Mouse (Mus musculus) MEL (cell line): ENCODE results near the gene Bad. TPM values are rescaled to one million over a fixed set of nuclear protein-coding genes. Genes with fewer than 3 reads are reported as not detected.

ENCODE experiments used
- DNase-seq: peaks from one replicate; pipeline ENCODE4 v3.0.0; 2011; ENCODE audit warnings: low read depth, low spot score
- H3K27ac ChIP-seq: 2 replicates; pipeline ENCODE4 v1.5.1; 2012; ENCODE audit warnings: low read depth, mild to moderate bottlenecking, control low read depth, low read length, moderate library complexity; ENCODE audit not compliant: control insufficient read depth
- H3K27me3 ChIP-seq, 2 experiments: fragments of 150-350 bp in 1 of 2; sonication (generic) in 1 of 2; 2 replicates each; pipeline ENCODE4 v1.6.1; 2012; ENCODE audit warnings: low read length in 2 of 2, mild to moderate bottlenecking in 2 of 2, improper control_type of control experiment in 1 of 2, moderate library complexity in 1 of 2; ENCODE audit not compliant: insufficient read depth in 2 of 2, control insufficient read depth in 1 of 2
- H3K36me3 ChIP-seq, 2 experiments: 2 replicates each; pipeline ENCODE4 v1.6.1; 2012 to 2014; ENCODE audit warnings: low read length in 2 of 2, improper control_type of control experiment in 1 of 2, inconsistent platforms in 1 of 2, mild to moderate bottlenecking in 1 of 2; ENCODE audit not compliant: insufficient read depth in 2 of 2, control insufficient read depth in 1 of 2
- H3K4me1 ChIP-seq, 2 experiments: fragments of 150-350 bp in 1 of 2; sonication (generic) in 1 of 2; 2 replicates each; pipeline ENCODE4 v1.6.1; 2012; ENCODE audit warnings: low read length in 2 of 2, improper control_type of control experiment in 1 of 2, mild to moderate bottlenecking in 1 of 2; ENCODE audit not compliant: insufficient read depth in 2 of 2, control insufficient read depth in 1 of 2
- H3K4me3 ChIP-seq, 2 experiments: fragments of 150-350 bp in 1 of 2; sonication (generic) in 1 of 2; 2 replicates each; pipeline ENCODE4 v1.5.1; 2012; ENCODE audit warnings: low read depth in 2 of 2, low read length in 2 of 2, mild to moderate bottlenecking in 2 of 2, moderate library complexity in 2 of 2, control low read depth in 1 of 2, improper control_type of control experiment in 1 of 2; ENCODE audit not compliant: control insufficient read depth in 1 of 2, insufficient read depth in 1 of 2
- H3K79me2 ChIP-seq: 2 replicates; pipeline ENCODE4 v1.6.1; 2012; ENCODE audit warnings: mild to moderate bottlenecking, low read length, moderate library complexity; ENCODE audit not compliant: control insufficient read depth, poor library complexity, insufficient read depth
- H3K9ac ChIP-seq: 2 replicates; pipeline ENCODE4 v1.6.1; 2012; ENCODE audit warnings: low read depth, mild to moderate bottlenecking, control low read depth, low read length, moderate library complexity; ENCODE audit not compliant: control insufficient read depth, poor library complexity, severe bottlenecking
- H3K9me3 ChIP-seq: fragments of 150-350 bp; sonication (generic); replicated peaks from 2 replicates; pipeline ENCODE4 v1.6.1; 2012; ENCODE audit warnings: mild to moderate bottlenecking, low read length, improper control_type of control experiment, moderate library complexity; ENCODE audit not compliant: insufficient read depth
- E2F4 ChIP-seq: IDR thresholded peaks from 2 replicates; pipeline ENCODE4 v1.6.1; 2011; ENCODE audit warnings: low read depth, low read length, improper control_type of control experiment, borderline replicate concordance
- EP300 ChIP-seq, 2 experiments: IDR thresholded peaks; 2 replicates each; pipeline ENCODE4 v1.6.1; 2011; ENCODE audit warnings: improper control_type of control experiment in 2 of 2, low read length in 2 of 2, low read depth in 1 of 2, mild to moderate bottlenecking in 1 of 2
- ETS1 ChIP-seq: IDR thresholded peaks from 2 replicates; pipeline ENCODE4 v1.6.1; 2012; ENCODE audit warnings: low read depth, mild to moderate bottlenecking, inconsistent platforms, low read length, improper control_type of control experiment, moderate library complexity
- GABPA ChIP-seq: IDR thresholded peaks from 2 replicates; pipeline ENCODE4 v1.6.1; 2012; ENCODE audit warnings: low read depth, mild to moderate bottlenecking, inconsistent platforms, low read length, improper control_type of control experiment, moderate library complexity
- MAFK ChIP-seq: IDR thresholded peaks from 2 replicates; pipeline ENCODE4 v1.6.1; 2011; ENCODE audit warnings: low read depth, mild to moderate bottlenecking, low read length, improper control_type of control experiment, borderline replicate concordance
- MAX ChIP-seq: IDR thresholded peaks from 2 replicates; pipeline ENCODE4 v1.6.1; 2011; ENCODE audit warnings: low read length, improper control_type of control experiment
- MEF2A ChIP-seq: IDR thresholded peaks from 2 replicates; pipeline ENCODE4 v1.6.1; 2014; ENCODE audit warnings: low read depth, mild to moderate bottlenecking, inconsistent platforms, low read length, improper control_type of control experiment; ENCODE audit not compliant: poor library complexity, insufficient replicate concordance, severe bottlenecking; ENCODE audit errors: extremely low read depth
- MYB ChIP-seq: IDR thresholded peaks from 2 replicates; pipeline ENCODE4 v1.6.1; 2011; ENCODE audit warnings: mild to moderate bottlenecking, low read depth, low read length, improper control_type of control experiment
- MYC ChIP-seq: IDR thresholded peaks from 2 replicates; pipeline ENCODE4 v1.6.1; 2011; ENCODE audit warnings: low read depth, mild to moderate bottlenecking, low read length, improper control_type of control experiment, moderate library complexity
- NELFE ChIP-seq: IDR thresholded peaks from 2 replicates; pipeline ENCODE4 v1.6.1; 2011; ENCODE audit warnings: low read depth, low read length, improper control_type of control experiment
- NRF1 ChIP-seq: IDR thresholded peaks from 2 replicates; pipeline ENCODE4 v1.6.1; 2014; ENCODE audit warnings: low read depth, mild to moderate bottlenecking, inconsistent platforms, low read length, improper control_type of control experiment, moderate library complexity; ENCODE audit not compliant: poor library complexity, insufficient read depth, severe bottlenecking
- TAL1 ChIP-seq: IDR thresholded peaks from 2 replicates; pipeline ENCODE4 v1.6.1; 2012; ENCODE audit warnings: mild to moderate bottlenecking, inconsistent platforms, low read length, moderate library complexity, mixed read lengths
- TBP ChIP-seq: IDR thresholded peaks from 2 replicates; pipeline ENCODE4 v1.8.0; 2011; ENCODE audit warnings: low read depth, low read length, improper control_type of control experiment
- USF1 ChIP-seq: IDR thresholded peaks from 2 replicates; pipeline ENCODE4 v1.6.1; 2014; ENCODE audit warnings: low read depth, mild to moderate bottlenecking, inconsistent platforms, low read length, improper control_type of control experiment, moderate library complexity
- ZMIZ1 ChIP-seq: IDR thresholded peaks from 2 replicates; pipeline ENCODE4 v1.6.1; 2012; ENCODE audit warnings: low read depth, mild to moderate bottlenecking, inconsistent platforms, low read length, improper control_type of control experiment, moderate library complexity
- polyA plus RNA-seq, 2 experiments: library from polyadenylated mRNA; stranded (reverse) in 1 of 2; unstranded in 1 of 2; fragments of >175 nt in 1 of 2; fragments of >200 nt in 1 of 2; gene quantifications; 2 replicates each; pipeline versions ENCODE4 v1.2.1 to v1.2.4; 2012; ENCODE audit warnings: low replicate concordance in 2 of 2, low read depth in 1 of 2; ENCODE audit not compliant: insufficient read length in 2 of 2, insufficient read depth in 1 of 2, missing spikeins in 1 of 2
- total RNA-seq: library from RNA; depleted of rRNA; stranded (reverse); fragments of 300-350 nt; gene quantifications from 2 replicates; pipeline ENCODE4 v1.2.3, GENCODE M21; 2012

The Bad gene
- total and polyA plus RNA-seq, 3 experiments: 51.7 to 69.7 TPM; not detected in 1

DNA sequence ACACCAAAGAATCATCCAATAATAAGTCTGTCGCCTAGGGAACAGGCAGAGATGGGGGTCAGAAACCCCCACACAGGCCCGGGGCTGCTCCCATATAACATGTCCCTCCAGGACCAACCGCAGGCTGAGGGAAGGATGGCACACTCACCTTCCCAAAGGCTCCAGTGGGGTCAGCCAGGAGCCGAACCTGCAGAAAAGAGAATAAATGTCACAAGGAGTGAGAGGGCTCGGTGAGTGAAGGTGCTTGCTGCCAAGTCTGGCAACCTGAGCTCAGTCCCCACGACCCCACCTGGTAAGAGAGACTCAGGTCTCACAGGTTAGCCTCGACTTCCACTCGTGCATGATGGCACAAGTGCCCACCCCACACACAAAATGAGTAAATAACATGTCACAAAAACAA is 34.6 kb upstream of the Bad start:
- Histone ChIP-seq H3K27ac (no peak overlapping the region), H3K9ac (no peak overlapping the region), H3K36me3 (peaks cover 0 to 10% of the 10 kb centered on the region in 2 experiments), H3K79me2 (peaks cover 30% of the 10 kb centered on the region), H3K27me3 (no peaks in the 10 kb centered on the region), H3K4me1 (peaks cover 0 to 8% of the 10 kb centered on the region in 2 experiments; a peak in 2 of 4 replicates), H3K4me3 (no peak overlapping the region), H3K9me3 (no peaks in the 10 kb centered on the region)
- TF ChIP-seq MYB: no peak
- TF ChIP-seq TAL1: no peak
- no peak for TF ChIP-seq MAFK
- TF ChIP-seq NELFE: no peak
- TF ChIP-seq ZMIZ1: no peak
- TF ChIP-seq E2F4: no peak
- TF ChIP-seq MEF2A: no peak
- TF ChIP-seq USF1: no peak
- no peak for TF ChIP-seq GABPA
- no peak for DNase-seq

DNA sequence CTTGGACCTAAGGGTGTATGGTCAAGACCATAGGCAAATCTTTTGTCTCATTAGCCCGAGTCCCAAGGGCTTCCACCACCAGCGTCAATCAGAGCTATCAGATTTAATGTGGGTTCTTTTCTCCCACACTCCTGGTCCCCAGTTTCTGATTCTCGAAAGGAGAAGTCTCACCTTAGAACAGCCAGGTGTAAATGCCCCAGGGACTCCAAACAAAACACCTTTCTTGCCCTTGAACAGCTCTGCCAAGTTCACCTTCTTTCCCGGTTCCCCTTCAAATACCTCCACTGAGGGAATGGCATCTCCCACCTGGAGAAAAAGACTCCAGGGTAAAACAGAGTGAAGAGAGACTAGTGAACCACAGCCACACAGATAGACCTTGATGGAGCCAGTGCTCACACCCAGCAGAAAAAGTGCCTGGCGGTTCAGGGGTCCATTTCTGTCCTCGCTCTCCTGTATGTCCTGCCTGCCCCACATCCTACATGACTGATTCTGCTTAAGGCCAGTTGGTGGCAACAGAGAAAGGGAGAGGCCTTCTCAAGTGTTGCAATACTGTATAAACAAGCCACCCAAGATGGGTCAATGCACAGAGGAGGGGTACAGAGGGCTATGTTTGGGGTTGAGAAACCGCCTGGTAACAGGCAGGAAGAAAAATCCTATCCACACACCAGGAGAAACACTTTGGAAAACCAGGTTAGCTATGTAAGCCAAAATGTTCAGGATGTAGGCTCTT is 33.7 kb upstream of the Bad start:
- Histone ChIP-seq H3K79me2 (peaks cover 30% of the 10 kb centered on the region), H3K36me3 (peaks cover 2 to 10% of the 10 kb centered on the region in 2 experiments), H3K27me3 (no peaks in the 10 kb centered on the region), H3K9ac (peak overlapping the region; percentile 92), H3K4me3 (peak overlapping the region; percentile 65 to 88), H3K4me1 (peaks cover 0 to 8% of the 10 kb centered on the region in 2 experiments; a peak in 2 of 4 replicates), H3K9me3 (no peaks in the 10 kb centered on the region), H3K27ac (no peak overlapping the region)
- no peak for DNase-seq
- TF ChIP-seq ETS1: no peak

DNA sequence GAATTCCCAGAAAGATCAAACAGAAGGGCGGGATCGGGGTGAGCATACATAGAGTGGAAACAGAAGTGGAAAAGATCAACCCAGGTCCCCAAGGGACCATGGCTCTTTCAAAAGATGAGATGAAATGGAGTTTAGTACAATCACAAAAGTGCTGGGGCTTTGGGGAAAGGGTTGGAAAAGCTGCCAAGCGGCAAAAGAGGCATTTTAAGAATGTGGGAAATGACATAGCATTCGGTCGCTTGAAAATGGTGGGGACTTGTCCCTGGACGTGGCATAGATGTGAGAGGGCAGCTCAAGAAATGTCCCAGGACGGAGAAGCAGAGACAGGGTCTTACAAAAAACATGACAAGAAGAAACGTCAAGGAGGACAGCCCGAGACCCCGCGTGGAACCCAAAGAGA is 32.6 kb upstream of the Bad start:
- Histone ChIP-seq H3K79me2 (peaks cover 30% of the 10 kb centered on the region), H3K9me3 (no peaks in the 10 kb centered on the region), H3K4me1 (peaks cover 0 to 8% of the 10 kb centered on the region in 2 experiments; a peak in 2 of 4 replicates), H3K4me3 (peak overlapping the region; percentile 65 to 88), H3K36me3 (peaks cover 3 to 10% of the 10 kb centered on the region in 2 experiments), H3K27me3 (no peaks in the 10 kb centered on the region), H3K27ac (peak overlapping the region; percentile 99), H3K9ac (peak overlapping the region; percentile 92)
- no peak for TF ChIP-seq ZMIZ1
- TF ChIP-seq MAFK: no peak
- no peak for TF ChIP-seq TBP
- TF ChIP-seq MYC: no peak
- no peak for TF ChIP-seq EP300 (IDR thresholded peaks at IDR 0.05; ENCODE audit: low read depth in 1 of 2, low read length in 2 of 2)
- no peak for TF ChIP-seq MEF2A
- TF ChIP-seq NRF1: no peak
- no peak for TF ChIP-seq MYB
- TF ChIP-seq MAX: no peak
- DNase-seq: no peak
